Mouse (Mus musculus): ENCODE results near the gene Zfp146.
"Not testable (repeated sequence)": the region's sequence is repeated elsewhere in the genome, so short reads cannot be mapped to it uniquely, and the experiment has no call there.

Gene Zfp146

DNA sequence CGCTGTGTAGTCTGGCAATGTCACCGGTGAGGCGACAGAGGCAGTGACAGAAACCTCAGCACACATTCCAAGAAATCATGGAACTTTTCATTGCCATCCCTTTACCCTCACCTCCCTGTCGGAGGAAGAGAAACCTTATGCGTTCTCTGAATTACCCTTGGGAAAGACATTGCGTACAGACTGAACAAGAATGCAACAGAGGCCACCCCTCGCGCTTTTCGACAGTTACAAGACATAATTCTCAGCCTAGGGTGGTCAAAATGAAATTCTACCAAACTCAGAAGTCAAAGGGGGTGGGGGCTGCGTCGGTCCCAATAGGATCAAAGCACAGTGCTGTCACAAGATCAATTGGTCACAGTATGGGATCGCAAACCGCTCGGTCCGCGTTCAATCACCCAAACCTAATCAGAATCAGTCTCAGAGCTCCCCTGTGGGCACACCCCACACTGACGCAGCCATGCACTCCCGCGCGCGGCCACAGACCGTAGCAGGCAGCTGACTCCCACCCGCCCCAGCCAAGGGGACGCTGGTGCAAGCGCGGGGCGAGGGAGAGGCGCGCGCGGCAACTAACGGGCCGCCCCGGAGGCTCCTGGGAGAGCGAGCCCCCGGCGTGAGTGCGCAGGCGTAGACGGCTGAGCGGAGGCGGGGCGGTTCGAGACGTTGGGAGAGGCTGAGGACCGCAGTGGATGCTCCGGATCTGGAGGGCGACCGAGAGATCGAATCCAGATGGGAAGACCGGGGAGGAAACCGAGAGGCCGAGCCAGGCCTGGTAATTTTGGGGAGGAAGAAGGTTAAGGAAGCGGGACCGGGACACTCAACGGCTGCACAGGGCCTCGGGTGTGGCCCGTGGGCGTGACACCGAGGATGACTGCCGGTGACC is 48.0 kb downstream of the Zfp146 start, which contains the start of gene Zfp382:
Zfp382 (plus strand) TSS at position 635 of the 880 bp plus-strand sequence.
- DNase-seq: peak; percentile 94 to 97

GRCm38 (mm10) chr7:30117935-30118334 is 51.6 kb downstream of the Zfp146 start:
- DNase-seq: not testable (repeated sequence)

- DNase-seq: no peak
Observed at GRCm38 (mm10) chr7:30116076-30116475, 53.5 kb downstream of the Zfp146 start.
